ENCODE assay signal across 8 mouse cellular contexts in the genomic region with DNA sequence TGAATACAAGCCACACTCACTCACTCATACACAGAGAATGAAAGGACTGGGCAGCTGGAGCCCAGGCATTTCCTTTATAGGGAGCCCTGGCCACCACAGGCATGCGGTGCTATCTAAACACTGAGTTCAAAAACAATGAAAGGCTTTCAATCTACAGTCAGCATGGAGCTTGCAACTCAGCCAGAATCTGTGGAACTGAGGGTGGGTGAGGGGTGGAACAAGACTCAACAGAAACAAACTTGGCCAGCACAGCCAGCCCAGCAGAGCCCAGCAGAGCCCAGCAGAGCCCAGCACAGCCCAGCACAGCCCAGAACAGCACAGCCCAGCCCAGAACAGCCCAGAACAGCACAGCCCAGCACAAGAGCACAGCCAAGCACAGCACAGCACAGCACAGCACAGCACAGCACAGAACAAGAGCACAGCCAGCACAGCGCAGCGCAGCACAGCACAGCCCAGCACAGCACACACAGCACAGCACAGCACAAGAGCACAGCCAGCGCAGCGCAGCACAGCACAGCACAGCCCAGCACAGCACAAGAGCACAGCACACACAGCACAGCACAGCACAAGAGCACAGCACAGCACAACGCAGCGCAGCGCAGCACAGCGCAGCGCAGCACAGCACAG. TPM values are rescaled to one million over a fixed set of nuclear protein-coding genes. Genes with fewer than 3 reads are reported as not detected.
DNase-seq lines count a peak whose midpoint lies in the region; ATAC-seq lines count a peak whose summit lies in the region.

No protein-coding gene starts in this region.

- ATAC-seq in heart, embryonic 12.5 days (ENCODE audit: insufficient number of reproducible peaks, low FRiP score), result peak; percentile 75
- peak; percentile 61; the same call in 1 of the 2 replicates for ATAC-seq in limb, embryonic 13.5 days (ENCODE audit: low FRiP score, low read depth)
- ATAC-seq in neural tube, embryonic 12.5 days (ENCODE audit: low FRiP score, low read depth), result peak; percentile 71; the same call in 1 of the 2 replicates

- no peak overlapping the region for H3K4me3 ChIP-seq in heart, embryonic 12.5 days
- H3K4me3 ChIP-seq in limb, embryonic 13.5 days, result no peak overlapping the region
- H3K4me3 ChIP-seq in neural tube, embryonic 12.5 days, result no peak overlapping the region

- H3K36me3 ChIP-seq in heart, embryonic 12.5 days, result peaks cover 34% of the 10 kb centered on the region
- H3K36me3 ChIP-seq in limb, embryonic 13.5 days, result peaks cover 55% of the 10 kb centered on the region
- H3K36me3 ChIP-seq in neural tube, embryonic 12.5 days, result peaks cover 20% of the 10 kb centered on the region

- no peaks in the 10 kb centered on the region for H3K9me3 ChIP-seq in heart, embryonic 12.5 days (replicated peaks)
- H3K9me3 ChIP-seq in limb, embryonic 13.5 days, result no peaks in the 10 kb centered on the region
- no peaks in the 10 kb centered on the region for H3K9me3 ChIP-seq in neural tube, embryonic 12.5 days

- peaks cover 34% of the 10 kb centered on the region for H3K4me1 ChIP-seq in heart, embryonic 12.5 days (replicated peaks)
- peaks cover 10% of the 10 kb centered on the region for H3K4me1 ChIP-seq in limb, embryonic 13.5 days
- peaks cover 11% of the 10 kb centered on the region for H3K4me1 ChIP-seq in neural tube, embryonic 12.5 days

- no peak overlapping the region for H3K9ac ChIP-seq in heart, embryonic 12.5 days
- no peak overlapping the region for H3K9ac ChIP-seq in limb, embryonic 13.5 days
- no peak overlapping the region for H3K9ac ChIP-seq in neural tube, embryonic 12.5 days

- no peak for DNase-seq in heart, postnatal 25 days (ENCODE audit: low spot score)
- DNase-seq in cerebellum, adult 11 months, result peak; percentile 13
- DNase-seq in forelimb bud, embryonic 11.5 days (ENCODE audit: low read depth, low spot score), result peak; percentile 21
- DNase-seq in thymus, postnatal 0 days (ENCODE audit: low spot score), result no peak
- DNase-seq in adrenal gland, adult 8-10 months, result no peak

- H3K4me2 ChIP-seq in heart, embryonic 12.5 days, result no peak overlapping the region
- H3K4me2 ChIP-seq in limb, embryonic 13.5 days (replicated peaks), result no peak overlapping the region; the same call in 1 of the 2 replicates
- H3K4me2 ChIP-seq in neural tube, embryonic 12.5 days (replicated peaks), result no peak overlapping the region

- peak overlapping the region; percentile 79 for H3K27ac ChIP-seq in heart, embryonic 12.5 days (ENCODE audit: poor library complexity, severe bottlenecking)
- H3K27ac ChIP-seq in limb, embryonic 13.5 days, result peak overlapping the region; percentile 83
- no peak overlapping the region for H3K27ac ChIP-seq in neural tube, embryonic 12.5 days

- 82% methylated on average over 10 of the region's 10 CpGs for WGBS in heart, embryonic 12.5 days
- 90% methylated on average over 10 of the region's 10 CpGs for WGBS in limb, embryonic 13.5 days
- WGBS in neural tube, embryonic 12.5 days, result 87% methylated on average over 10 of the region's 10 CpGs

- H3K27me3 ChIP-seq in heart, embryonic 12.5 days (replicated peaks), result no peaks in the 10 kb centered on the region
- H3K27me3 ChIP-seq in limb, embryonic 13.5 days, result no peaks in the 10 kb centered on the region
- no peaks in the 10 kb centered on the region for H3K27me3 ChIP-seq in neural tube, embryonic 12.5 days (replicated peaks)

- intact Hi-C loops in heart, postnatal 25 days (cut with DNase I), result no loop called here

RNA-seq across cellular contexts. Expression of a gene that starts 56.5 kb away (rescaled TPM):
- polyA plus RNA-seq in heart, embryonic 12.5 days (2016; fragmentation: Nextera tagmentation; extraction: Ambion mirVana), result 14.7 and 15.1 TPM in 2 replicates
- 10 to 100 TPM; 33.0 to 35.4 TPM for total RNA-seq in heart, postnatal 25 days (2021)
- polyA plus RNA-seq in limb, embryonic 13.5 days (2015; fragmentation: Nextera tagmentation; extraction: Ambion mirVana), result 17.3 and 17.4 TPM in 2 replicates
- polyA plus RNA-seq in neural tube, embryonic 12.5 days (2016; fragmentation: Nextera tagmentation; extraction: Ambion mirVana), result 23.0 and 23.7 TPM in 2 replicates
- 8.9 TPM in 2 replicates for polyA plus RNA-seq in thymus, postnatal 0 days (2015; fragmentation: Nextera tagmentation; extraction: Ambion mirVana)
- 10 to 100 TPM; 37.0 to 46.5 (median 41.6) TPM for total RNA-seq in adrenal gland, adult 8-10 months (2022)

Comparison
In these comparisons a context has a peak if more than half of its experiments do, and no peak if none do; other contexts are left out.
1. DNase-seq: peak in cerebellum, adult 11 months (single experiment) and forelimb bud, embryonic 11.5 days (single experiment); none in heart, postnatal 25 days (single experiment), thymus, postnatal 0 days (single experiment) and adrenal gland, adult 8-10 months (single experiment).
2. Peak in every context shown above with its lines, with median percentiles within 50 percentile points of each other: ATAC-seq.